Mouse (Mus musculus) kidney, postnatal 10 days (tissue): ENCODE data around the gene Slc1a5.

Source experiments
- DNase-seq: peaks from one replicate; pipeline ENCODE4 v3.0.0; 2021; ENCODE audit warnings: mixed read lengths

Slc1a5 gene

DNA sequence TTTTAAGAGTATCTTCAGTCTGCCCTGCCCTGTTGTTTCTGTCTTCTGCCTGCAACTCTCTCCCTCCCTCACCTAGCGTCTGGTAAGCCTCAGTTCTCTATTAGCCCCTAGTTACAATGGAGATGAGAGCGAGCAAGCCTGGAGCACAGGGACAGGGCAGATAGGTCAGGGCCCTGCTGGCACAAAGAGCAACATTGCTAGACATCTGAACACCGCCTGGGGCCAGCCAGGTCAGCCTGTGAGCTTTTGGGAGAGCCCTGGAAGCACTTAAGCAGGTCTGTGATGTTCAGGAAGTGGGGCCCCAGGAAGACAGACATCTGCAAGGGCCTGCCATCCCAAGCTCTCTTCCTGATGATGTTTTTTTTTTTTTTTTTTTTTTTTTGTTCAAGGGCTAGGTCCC is 40.0 kb downstream of the Slc1a5 start:
- DNase-seq, result no peak

DNA sequence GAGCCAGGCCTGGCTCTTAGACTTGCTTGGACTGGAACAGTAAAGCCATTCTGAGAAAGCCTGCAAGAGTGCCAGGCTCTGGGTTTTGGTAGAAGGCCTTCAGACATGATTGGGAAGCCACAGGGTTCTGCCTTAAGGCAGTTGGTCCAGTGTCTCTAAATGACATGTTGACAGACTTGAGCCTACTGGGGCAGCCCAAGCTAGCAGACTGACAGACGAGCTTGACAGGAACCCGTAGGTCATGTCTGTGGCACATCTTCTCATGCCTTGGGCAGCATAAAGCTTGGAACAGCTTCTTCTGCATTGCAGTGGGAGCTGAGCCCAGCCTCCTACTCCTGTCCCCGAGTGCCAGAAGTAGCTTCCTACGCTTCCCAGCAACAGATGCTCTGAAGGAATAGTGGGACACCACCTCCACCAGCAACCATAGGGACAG is 40.5 kb downstream of the Slc1a5 start:
- no peak for DNase-seq

DNA sequence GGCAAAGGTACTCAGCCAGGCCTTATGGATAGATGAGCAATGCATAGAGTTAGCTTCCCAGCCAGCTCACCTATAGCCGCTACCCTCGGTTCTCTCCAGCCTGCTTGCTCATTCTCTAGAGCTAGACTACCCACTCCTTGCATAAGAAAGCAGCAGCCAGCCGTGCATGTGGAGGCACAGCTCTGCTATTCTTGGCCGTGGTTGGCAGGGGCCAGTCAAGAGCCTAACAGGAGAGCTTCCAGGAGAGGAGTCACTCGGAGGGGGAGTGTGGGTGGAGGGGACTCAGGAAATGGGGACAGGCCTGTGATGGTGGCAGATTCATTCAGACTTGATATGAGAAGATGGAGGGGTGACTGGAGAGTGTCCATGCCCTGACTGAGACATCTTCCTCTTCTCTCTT is 42.6 kb downstream of the Slc1a5 start:
- no peak for DNase-seq

DNA sequence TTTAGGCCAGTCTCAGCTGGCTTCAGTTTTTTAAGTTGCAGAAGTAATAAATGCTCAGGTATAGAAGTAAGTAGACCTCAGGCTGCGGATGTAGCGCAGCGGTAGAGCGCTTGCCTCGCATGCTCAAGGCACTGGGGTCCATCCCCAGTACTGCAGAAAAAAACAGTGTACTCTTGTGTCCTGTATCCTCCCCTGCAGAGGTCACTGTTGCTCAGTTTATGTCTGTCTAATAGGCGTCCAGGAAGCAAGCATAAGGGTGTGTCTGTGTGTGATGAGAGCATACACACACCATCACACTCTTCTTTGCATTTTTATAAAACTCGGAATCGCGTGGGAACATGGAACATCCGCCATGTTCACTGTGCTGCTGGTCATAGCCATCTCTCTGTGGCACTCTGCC is 44.6 kb downstream of the Slc1a5 start:
- DNase-seq, result peak; percentile 46

DNA sequence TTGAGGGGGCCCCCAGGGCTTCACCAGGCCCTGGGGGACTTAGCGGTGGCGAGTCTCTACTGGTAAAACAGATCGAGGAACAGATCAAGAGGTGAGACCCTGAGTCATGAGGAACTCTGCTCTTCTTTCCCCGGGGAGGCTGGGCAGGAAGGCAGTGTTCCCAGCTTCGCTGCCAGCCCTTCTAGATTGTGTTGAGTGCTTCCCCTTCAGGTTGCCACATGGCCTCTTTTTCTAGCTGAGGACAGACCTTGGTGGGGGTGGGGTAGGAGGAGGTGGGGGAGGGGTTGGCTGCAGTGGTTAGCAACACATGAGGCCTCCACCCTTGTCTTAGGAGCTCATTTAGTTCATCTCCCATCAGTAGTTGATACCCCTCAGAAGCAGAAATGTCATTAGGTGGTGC is 45.4 kb downstream of the Slc1a5 start:
- no peak for DNase-seq

DNA sequence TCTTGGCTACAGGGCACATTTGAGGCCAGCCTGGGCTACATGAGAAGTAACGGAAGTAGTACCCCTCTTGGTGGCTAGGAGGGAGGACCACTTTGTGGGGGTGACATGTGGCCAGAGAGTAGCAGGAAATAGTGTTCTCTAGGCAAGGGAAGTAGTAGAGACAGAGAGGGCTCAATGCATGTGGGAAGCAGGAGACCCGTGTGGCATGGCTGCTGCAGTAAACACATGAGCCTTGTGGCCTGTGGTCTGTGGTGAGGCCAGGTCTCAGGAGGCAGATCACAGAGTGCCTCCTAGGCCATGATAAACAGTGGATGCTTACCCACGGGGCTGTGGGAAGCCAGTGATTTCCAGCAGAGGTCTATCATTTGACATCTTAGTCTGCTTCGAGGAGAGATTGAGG is 46.1 kb downstream of the Slc1a5 start:
- DNase-seq, result no peak

DNA sequence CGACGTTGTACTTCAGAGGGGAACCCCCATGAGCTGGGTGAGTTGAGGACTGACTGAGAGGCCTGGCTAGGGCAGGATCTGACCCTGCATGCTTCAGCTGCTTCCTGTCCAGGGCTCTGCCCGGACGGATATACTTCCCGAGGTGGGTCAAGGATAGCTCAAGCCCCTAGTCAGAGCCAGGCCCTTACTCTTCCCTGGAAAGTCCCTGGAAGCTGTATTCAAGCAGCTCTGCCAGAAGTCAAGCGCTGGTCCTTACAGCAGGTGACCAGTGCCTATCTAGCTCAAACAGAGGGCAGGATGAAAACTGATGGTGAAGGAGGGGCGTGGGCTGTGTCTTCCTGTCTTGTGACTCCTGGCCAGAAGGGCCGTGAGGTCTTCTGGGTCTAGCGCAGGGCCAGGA is 49.3 kb downstream of the Slc1a5 start:
- peak; percentile 51 for DNase-seq

DNA sequence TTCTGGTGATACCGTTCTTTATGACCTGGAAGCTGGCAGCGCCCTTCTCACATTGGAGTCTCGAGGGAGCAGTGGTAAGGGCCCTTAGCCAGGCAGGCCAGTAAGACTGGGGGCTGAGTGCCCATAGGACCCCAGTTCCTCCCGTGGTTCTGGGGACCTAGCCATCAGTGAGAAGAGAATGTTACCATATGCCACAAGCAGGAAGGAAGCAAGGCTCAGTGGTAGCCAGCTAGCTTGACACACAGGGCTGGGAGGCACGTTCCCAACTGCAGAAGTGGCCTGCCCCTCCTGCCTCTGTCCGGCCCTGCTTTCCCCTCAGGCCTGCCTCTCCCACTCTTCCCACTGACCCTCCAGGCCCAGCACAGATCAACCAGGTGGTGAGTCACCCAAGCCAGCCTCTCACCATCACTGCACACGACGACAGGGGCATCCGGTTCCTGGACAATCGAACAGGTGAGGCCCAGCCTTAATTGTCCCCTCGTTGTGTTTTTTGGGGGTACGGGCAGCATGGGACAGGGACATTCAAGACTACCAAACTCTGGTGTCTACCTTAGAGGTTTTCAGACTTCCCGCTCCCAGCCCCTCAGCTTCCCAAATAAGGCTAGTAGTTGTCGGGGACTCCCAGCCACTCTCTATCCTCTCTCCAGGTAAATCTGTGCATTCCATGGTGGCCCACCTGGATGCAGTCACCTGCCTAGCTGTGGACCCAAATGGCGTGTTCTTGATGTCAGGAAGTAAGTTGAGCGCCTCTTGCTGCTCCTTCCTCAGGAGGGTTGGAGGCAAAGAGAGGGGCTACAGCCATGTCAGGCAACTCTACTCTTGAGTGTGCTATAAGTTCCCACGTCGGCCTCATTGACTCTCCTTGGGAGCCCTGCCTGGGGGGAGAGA is 57.0 kb downstream of the Slc1a5 start:
- DNase-seq, result no peak

DNA sequence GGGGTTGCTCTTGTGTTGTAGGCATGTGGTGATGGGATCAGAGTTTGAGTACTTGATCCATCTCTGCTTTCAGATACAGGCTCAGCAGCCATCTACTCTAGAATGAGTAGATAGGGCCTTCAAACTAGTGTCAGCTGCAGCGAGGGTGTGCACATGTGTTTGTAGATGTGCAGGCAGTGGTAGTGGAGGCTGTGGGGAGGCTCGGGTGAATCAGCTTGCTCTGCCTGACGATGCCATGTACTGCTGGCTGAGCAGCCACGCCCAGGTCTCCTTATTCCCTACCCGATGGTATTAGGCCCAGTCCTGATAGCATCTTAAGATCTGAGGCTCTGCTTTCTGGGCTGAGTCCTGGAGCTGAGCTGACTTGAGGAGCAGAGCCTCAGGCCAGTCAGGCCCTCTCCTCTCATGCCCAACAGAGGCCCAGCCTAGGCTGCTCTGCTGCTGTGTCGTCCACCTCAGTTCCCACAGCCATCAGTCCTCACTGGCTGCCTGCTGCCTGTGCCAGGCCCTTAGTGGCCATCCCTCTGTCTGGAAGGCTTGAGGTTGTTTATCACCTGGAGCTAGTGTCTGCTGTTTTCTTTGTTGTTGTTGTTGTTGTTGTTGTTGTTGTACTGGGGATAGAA is 57.8 kb downstream of the Slc1a5 start:
- DNase-seq, result no peak

DNA sequence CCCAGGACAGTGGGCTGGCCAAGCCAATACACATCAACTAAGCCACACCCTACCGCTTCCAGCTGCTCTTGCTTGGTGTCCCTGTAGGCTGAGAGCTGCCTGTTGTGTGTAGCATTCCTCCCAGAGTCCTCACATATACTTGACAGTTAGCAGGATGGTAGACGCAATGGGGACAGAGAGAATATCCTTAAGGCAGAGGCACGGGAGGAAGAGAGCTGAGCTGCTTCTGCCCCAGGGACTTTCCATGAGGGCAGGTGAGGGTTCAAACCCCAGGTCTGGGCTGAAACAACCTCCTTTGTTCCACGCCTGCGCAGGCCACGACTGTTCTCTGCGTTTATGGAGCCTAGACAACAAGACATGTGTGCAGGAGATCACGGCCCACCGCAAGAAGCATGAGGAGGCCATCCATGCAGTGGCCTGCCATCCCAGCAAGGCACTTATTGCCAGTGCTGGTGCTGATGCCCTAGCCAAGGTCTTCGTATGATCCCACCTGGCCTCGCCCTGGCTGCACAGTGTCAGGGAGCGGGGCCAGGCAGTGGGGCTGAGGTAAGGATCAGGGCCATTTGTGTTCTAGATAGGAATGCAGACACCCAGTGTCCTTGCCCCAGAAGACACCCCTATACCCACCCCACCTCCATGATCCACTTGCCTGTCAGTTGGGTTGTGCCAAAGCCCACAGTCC is 58.4 kb downstream of the Slc1a5 start:
- DNase-seq, result no peak

DNA sequence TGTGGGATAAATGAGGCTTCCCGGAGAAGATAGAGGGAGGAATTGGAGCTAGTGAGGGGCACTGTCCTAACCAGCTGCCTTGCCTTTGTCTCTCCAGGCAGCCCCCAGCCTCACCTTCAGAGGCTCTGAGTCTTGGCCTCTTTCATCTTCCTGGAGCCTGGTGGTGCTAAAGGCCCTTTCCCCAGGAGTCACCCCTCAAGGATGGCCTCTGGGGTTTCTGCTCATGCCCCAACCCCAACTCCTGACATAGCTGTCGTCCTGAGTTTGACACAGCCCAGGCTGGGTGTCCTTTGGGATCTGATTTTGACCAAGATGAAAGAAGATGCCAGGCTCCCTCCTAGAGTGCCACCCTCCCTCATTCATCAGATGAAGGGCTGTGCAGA is 59.0 kb downstream of the Slc1a5 start:
- DNase-seq, result no peak

DNA sequence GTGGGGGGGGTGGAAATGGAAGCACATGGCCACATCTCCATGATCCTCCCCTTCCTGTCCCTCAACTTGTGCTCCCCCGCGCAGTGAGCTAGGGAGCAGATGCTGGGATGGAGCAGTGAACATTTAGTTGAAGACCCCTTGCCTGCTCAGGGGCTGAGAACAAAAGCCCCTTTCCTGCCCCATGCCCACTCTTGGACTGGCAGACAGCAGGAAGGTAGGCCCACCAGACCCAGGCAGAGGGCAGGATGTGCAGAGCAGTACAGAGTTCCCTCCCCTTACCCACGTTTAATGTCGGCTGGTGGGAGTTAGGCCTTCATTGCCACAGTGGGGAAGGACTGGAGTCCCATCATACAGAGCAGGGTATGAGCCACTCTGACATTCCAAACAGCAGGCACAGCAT is 59.9 kb downstream of the Slc1a5 start:
- no peak for DNase-seq

DNA sequence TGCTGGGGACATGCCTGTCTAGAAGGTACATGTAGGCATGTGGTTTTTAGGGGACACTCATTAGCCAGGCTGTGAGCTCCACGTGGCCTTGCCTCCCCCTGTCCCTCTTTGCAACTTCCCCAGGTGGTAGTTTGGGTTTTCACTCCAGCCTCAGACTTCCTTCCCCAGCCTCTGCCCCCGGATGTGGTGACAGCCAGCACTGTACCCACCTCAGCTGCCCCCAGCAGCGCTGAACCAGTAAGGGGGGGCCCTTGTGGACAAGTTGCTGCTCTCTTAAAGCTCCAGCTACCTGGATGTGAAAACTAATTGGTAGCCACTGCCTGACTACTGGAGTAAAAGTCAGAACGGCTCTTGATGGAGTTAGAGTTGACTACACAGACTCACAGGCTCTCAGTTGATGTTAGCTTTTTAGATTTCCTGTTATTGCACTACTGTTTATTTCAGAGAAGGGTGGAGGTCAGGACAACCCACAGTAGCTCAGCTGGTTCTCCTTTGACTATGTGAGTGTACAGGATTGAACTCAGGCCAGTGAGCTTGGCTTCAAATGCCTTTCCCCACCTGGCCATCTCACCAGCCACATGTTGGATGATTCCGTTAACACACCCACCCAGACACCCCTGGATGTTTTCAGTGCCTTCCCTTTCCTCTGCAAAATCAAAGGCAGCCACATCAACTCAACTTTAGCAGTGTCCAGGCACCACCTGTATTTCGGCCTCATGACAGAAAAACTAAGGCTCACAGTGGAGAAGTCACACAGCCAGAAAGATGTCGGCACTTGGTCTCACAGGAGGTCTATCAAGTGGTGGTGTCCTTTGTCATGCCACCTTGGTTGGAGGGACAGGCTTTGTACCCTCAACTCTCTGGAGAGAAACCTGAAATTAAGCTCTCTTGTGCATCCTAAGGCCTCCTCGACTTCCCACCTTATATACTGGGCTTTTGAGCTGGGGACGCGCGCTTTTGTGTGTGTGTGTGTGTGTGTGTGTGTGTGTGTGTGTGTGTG is 60.7 kb downstream of the Slc1a5 start:
- no peak for DNase-seq

DNA sequence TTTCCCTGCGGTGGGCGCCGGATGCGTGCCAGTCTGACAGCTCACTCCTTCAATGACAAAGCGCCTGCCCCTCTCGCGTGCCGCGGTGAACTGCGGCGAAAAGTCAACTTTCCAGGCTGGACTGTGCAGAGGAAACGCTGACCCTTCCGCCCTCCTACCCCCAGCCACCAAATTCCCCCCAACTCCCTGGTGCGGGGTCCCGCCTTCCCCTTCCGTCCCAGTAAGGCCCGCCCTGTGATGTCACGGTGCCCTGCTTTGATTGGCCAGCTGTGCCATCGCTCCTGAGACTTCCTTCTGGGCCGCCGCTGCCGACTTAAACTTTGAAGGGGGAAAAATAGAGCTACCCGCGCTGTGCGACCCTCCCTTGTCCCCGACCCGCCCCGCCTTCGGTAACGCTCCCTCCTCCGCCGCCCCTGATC is 61.5 kb downstream of the Slc1a5 start, which contains the start of gene Prkd2:
Gene Prkd2 (plus strand): TSS at position 258 of the 419 bp plus-strand sequence.
- peak; percentile 97 for DNase-seq

DNA sequence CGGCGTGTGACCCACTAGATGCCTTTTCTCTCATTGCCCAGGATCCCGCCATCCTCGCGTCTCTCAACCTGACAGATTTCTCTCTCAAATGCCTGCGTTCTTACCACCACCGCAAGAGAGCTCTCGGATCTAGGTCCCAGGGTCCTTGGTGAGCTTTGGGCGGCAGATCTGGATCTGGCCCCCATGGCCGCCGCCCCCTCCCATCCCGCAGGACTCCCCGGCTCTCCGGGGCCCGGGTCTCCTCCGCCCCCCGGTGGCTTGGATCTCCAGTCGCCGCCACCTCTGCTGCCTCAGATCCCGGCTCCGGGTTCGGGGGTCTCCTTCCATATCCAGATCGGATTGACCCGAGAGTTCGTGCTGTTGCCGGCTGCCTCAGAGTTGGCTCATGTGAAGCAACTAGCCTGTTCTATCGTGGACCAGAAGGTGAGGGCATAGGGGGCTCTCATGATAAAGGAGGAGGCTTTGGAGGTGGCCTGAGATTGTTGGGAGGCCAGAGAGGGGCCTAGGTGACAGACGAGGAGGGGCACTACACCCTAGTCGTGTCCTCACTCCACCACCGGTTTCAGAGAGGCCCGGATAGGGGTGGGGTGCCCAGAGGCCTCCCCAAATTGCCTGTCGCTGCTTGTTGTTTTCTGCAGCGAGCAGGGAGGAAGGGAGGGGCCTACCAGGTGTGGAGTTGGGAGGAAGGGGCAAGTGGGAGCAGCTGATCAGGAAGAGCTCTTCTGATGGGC is 62.5 kb downstream of the Slc1a5 start:
- DNase-seq, result peak; percentile 50

DNA sequence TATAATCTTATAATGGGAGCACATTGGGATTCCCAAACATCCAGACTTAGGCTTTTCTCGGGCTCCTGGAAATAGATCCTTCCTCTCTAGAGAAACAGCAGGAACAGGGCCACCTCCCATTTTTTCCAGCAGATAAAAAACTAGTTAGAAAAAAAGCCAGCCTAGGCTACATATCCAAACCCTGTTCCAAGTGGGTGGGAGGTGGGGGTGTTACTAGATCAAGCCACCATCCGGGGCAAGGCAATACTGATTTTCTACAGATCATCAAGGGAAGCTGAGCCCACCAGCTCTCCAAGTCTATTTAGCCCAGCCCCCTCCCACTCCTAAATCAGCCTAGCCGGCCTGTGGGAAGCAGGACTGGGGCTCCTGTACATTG is 63.5 kb downstream of the Slc1a5 start:
- DNase-seq, result no peak

DNA sequence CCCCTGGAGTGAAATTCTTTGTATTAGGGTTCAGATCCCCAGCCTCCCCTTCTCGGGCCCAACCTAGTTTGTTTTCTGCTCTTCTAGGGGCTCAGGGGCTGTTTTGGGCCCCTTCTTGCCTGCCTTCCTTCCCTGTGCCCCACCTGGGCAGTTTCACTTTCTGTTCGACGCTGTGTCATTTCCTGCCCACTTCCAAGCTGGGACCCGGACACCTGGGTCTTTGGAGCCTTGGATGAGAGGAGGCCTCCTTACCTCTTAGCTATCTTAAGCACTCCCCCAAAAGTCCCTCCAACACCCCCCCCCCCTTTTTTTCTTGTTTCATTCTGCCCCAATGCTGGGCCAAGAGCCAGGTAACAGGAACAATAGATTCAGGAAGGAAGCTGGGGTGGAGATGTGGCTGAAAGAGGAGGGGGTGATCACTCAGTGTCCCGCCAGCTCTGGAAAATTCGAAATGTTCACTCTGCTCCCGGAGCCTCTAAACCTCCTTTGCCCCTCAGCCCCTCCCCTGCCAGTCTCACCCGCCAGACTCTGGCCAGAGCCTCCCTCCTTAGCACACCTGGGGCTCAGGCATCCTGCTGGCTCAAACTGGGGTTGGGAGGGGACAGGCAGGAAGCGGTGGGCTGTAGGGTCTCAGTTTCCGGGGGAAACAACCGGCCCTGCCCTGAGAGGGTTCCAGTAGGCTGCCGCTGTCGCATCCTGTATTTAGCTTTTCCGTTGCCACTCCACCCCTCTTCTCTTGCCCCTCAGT is 64.1 kb downstream of the Slc1a5 start:
- DNase-seq, result peak; percentile 65

DNA sequence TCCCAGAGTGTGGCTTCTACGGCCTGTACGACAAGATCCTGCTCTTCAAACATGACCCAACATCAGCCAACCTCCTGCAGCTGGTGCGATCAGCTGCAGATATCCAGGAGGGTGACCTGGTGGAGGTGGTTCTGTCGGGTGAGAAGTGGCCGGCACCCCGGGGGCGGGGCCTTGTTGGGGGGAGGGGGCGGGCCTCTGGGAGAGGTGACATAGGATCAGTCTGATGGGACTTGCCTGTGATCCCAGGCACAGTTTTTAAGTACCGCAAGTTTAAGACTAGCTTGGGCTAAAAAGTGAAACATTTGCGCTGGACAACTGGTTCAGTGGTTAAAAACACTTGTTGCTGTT is 64.7 kb downstream of the Slc1a5 start:
- no peak for DNase-seq

DNA sequence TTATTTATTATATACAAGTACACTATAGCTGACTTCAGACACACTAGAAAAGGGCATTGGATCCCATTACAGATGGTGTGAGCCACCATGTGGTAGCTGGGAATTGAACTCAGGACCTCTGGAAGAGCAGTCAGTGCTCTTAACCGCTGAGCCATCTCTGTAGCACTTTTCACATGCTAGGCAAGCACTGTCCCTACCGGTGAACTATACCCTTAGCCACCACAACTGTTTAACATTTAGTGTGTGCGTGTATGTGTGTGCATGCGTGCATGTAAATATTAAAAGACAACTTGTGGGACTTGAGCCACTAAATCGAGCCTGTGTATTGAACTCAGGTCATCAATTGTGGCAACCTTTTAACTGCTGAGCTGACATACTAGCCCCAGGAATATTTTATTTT is 65.6 kb downstream of the Slc1a5 start:
- no peak for DNase-seq

DNA sequence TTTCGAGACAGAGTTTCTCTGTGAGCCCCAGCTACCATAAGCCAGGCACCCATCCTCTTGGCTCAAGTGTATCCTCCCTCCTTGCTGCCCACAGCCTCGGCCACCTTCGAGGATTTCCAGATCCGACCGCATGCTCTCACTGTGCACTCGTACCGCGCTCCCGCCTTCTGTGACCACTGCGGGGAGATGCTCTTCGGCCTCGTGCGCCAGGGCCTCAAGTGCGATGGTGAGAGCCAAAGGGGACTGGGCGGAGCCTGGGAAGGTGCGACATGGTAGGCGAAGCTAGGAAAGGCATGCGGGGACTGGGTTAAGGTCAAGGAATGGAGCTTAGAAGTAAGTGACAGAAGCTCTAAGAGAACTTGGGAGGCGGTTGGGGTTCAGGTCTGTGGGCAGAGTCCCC is 66.4 kb downstream of the Slc1a5 start:
- DNase-seq, result no peak
